Mouse (Mus musculus) cerebellum, adult 11 months (tissue): ENCODE measurements around the gene Dop1a.

Experiments used
- DNase-seq: peaks from one replicate; pipeline ENCODE4 v3.0.0; 2022

Gene Dop1a

DNA sequence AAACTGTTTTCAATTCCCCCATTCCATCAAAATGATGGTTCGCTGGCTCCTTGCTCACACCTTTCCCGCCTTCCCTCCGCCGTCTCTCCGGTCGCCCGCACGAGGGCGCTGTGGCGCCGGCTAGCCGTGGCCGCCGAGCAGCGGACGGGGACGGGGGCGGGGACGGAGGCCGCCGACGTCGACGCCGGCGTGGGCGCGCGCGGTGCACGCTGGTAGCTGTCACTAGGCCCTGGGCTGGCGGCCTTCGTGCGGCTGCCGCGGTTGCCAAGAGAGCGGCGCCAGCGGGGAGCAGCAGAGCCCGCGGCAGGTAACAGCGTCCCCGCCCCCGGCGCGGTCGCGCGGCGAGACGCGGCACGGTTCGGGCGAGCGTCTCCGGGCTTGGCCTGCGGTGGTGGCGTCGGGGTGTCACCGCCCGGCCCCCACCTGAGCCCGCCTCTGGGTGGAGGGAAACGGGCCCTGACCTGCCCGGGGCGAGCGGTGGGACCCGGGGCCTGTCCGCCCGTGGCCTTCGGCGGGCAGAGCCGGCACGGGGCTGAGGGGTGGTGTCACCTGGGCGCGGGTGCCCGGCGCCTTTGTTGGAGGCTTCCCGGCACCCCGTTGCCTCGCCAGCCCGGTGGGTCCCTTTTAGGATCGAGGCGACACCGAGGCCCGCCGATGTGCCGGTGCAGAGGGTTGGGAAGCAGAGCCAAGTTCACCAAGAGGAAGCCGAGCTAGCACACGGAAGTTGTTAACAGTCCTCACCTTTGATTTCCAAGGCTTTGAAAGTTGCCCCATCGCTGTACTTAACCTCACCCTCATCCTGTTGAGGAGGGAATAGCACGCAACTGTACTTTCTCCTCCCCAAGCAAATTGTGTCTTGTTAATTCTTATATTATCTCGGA lies at the start of gene Dop1a:
TSS of gene Dop1a (plus strand) at position 165 of the 881 bp plus-strand sequence.
- peak; percentile 91 for DNase-seq

DNA sequence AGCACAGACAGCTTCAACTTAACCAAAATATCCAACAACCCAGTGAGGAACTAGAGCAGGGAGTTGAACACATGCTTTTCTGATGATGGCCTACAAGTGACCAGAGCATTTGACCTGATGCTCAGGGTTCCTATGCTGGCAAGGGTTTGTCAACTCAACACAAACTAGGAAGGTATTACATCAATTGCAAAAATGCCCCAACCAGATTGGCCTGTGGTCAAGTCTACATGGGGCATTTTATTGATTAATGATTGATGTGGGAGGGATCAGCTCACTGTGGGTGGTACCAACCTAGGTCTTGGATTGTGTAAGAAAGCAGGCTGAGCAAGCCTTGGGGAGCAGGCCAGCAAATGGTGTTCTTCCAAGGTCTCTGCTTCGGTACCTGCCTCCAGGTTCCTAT lies 49.0 kb upstream of the Dop1a start:
- DNase-seq: no peak

DNA sequence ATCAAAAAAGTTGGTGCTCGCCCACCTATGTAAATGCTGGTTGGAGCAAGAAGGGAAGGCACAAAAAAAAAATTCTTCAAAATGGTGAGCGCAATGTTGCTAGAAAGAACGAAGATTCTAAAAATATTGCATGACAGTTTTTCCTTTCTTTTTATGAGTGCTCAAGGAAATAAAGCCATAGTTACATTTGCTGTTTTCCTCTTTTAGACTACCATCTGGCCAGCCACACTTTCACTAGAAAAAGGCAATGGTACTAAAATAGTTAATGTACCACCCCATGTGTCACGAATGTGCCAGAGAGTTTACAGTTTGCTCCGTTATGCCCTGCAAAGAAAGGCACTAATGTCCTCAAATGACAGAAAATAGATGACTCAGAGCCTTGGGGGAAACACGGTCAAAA lies 47.6 kb upstream of the Dop1a start:
- no peak for DNase-seq

DNA sequence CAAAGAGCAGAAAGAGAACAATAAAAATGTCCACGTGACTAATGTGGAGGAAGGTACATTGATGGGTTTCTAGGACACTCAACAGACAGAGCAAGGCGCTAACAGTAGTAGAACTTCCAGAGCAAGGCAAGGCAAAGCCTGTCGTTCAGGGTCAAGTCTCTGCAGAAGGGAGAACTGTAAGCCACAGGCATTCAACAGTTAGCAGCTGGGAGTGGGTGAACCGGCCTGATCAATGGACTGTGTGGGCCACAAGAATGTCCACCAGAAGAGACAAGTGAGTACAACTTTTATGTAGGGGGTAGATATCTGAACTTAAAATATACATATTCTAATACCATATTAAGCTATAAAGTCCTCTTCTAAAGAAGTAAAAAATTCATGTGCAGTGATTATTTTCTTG lies 43.6 kb upstream of the Dop1a start:
- DNase-seq: no peak

DNA sequence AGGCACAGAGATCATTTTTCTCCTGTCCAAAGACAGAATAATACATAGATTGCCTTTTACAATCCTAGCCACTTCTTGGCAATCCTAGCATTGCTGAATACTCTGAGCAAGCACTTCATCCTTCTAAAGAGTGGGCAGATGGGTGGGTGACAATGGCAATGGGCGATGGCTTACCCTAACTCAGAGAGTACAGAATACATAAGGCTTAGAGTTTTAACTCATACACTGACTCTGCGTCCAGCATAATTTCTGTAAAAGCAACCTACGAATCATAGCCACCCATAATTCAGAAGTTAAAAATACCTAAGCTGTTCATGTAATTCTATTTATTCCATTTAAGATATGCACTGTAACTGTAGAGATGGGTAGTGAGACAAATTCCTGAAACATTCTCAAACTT lies 31.4 kb upstream of the Dop1a start:
- no peak for DNase-seq

DNA sequence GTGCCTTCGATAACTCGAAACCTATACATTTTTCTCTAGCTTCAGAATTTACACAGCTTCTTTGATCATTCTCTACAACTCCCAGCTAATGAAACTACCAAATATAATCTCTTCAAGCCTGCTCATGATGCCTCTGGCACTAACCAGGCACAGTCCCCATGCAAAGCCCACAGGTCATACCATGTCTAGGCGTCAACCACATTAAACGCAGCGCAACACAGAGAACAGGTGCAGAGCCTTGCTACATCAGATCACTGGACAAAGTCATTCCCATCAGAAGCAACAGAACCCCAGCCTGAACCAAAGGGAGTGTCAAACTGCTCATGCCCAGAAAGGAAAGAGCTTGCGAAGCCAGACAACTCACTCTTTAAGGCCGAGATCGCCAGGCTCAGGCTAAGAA lies 30.3 kb upstream of the Dop1a start:
- no peak for DNase-seq

DNA sequence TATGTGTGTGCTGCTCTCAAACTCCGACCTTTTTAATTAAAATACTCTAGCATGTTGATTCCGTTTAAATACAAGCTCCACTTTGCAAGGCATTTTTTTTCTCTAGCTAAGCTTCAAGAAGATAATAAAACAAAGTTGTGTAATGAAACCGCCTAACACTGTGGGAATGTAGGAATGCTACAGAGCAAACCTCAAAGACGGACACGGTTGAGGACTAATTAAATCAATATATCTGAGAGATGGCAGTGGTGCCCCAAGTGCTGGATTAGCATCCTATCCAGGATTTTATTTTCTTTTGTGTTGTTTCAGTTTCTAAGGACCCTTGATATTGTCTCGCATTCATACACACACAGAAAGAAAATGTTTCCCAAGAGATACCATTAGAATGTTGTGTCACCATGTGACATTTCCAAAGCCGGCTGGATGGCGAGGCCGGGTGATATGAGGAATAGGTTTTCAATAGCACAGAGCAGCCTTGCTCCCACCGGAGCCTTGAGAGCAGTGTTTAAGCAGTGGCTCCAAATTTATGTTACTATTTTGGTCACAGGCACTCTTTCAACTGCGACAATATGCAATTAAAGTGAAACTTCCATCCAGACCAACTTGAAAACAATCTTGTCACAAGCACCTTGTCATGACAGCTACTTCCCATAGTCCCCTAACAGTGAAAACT lies 28.5 kb upstream of the Dop1a start:
- DNase-seq: no peak

DNA sequence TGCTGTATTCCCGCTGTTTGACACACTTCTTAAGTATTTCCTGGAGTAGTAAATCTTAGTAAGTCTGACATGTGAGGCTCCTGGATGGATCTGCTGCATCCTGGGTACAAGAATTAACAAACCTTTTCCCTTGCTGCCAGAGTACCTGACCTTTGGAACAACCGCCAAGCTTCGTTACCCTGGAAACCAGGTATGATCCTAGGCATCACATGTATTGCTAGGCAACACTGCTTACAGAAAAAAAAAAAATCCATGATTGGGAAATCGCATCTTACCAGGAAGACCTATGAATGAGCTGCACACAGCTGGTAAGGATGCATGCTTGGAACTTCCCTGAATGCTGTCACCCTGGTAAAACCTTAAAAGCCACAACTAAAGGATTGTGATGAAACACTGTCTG lies 24.7 kb upstream of the Dop1a start:
- DNase-seq: no peak

DNA sequence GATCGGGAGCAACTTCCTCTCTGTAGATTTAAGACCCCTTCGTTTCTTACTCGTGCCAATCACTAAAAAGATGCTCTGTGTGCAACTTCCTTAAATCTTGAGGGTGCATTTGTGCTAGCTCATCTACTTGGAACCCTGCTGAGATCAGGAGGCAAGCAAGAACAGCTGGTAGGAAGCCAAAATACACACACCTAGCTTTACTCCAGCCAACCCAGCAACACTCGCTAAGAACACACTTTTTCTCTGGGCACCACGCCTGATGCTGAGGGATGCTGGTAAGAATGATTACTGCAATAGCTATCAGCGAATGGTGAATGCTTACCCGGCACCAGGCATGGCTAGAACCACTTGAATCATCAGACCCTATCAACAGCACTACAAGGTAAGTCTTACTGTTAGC lies 20.1 kb upstream of the Dop1a start:
- DNase-seq: no peak

DNA sequence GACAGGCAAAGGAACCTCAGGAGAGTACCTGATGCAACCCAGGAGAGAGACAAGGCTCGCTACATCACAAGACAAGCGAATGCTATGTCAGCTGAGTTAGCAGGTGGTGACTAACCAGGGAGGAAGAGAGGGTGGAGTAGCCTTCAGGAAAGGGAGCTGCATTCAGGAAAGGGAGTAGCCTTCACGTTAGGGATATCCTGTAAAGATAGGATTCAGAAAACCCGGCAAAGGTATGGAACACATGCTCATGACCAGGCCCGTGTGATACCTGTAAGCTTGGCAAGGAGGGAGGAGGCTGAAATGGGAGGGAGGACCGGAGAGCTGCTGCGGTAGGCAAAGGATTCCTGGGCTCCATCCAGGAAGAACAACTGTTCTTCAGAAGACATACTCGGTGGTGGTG lies 19.5 kb upstream of the Dop1a start:
- no peak for DNase-seq

DNA sequence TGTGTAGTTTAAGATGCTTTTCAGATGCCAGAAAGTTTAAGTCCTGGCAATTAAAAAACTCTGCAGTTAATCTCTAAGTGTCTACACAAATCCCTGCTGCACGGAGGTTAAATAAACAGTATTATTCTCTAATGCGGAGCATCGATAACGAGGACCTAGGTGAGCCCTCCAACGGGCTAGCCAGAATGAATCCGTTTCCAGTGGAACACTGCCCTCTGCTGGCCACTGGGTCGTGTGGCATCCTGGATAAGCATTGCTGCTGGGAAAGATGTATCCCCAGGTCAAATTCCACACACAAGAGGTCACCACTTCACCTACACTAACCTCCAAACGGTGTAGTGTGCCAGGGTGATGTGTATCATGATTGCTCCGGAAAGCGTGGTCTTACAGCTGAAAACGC lies 17.4 kb upstream of the Dop1a start:
- DNase-seq: peak; percentile 78

DNA sequence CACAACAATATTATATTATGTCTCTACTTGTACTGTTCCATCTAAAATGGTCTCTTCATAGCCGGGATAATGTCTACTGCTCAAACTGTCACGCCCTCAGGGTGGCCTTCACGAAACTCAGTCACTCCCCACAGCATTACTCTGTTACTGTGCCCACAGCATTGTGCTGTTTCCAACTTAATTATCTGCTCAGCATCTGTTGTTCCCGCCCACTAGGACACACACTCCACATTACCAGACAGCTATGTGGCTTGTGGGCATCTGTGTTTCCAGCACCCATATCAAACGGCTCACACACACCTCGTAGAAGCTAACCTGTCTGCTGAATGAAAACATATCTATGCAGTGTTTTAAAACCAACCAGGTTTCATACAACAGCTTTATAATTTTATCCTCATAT lies 15.9 kb upstream of the Dop1a start:
- no peak for DNase-seq

DNA sequence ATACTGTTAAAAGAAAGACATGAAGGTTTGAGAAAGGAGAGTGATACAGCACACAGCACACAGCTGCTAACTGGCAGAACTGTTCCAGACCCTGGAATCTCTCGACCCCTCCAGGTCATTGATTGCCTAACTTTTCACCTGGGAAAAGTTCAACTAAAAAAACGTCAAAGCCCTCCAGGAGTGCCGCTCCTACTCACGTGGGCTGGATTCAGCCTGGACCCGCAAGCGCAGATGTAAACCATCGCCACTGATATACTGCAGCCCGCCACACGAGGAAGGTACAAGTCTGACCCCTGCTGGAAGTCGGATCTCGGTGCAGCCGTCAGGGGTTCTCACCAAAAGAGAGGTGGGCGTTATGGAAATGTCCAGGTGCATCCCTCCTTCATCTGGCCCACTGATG lies 15.3 kb upstream of the Dop1a start:
- peak; percentile 52 for DNase-seq

DNA sequence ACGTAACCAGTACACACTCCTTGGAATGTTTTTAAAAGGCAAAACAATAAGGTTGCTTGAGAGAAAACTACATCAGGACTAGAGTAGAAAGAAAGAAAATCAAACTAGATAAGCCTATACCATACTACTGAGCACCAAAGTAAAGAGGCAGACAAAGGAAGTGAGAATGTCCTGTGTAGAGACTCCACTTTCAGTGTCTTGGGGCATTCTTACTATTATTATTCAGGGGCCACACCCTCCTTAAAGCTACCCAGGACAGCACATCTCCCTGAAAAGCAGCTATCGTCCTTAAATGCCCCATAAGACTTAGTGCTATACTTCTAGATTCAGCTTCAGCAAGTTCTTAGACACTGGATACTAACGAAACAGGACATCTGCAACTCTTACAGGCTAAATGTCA lies 13.3 kb upstream of the Dop1a start:
- DNase-seq: no peak

DNA sequence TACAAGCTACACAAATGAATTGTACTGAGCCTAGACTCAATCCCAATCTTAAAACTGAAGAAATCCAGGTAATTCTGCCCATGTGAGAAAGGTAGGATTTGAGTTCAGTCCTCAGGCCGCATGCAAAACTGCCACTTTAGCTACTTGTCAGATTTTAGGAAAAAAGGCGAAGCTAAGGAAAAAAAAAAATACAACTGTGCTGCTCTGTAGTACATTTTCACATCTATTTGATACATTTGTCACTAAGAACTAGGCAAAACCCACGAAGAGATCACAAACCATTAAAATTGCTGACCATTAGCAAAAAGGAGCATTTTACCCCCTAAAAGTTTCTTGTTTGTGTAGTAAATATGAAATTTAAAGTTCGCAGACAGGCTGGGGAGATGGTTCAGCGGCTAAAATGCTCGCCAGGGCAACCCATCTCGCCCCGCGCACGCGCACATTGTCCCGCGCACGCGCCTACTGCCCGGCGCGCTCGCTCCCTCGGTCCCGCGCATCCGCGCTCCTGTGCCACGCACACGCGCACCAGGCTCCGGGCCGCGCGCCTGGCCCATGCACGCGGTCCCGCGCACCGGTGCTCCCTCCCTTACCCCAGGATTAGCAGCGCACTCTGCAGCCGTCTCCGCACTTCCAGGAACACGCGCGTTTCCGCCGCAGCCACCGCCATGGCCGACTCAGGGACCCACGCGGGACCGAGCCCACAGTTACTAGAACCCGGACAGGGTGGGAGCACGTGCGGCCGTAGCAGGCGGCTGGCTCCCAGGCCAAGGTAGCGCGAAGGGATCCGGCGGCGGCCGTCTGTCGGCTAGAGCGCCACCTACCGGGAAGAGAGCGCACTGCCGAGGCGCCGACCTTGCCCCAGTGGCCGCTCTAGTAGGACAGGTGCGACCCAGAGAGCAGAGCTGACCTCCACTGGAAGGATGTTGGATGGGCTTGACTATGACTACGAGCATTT lies 2.5 kb upstream of the Dop1a start, which contains the start of gene Ube2cbp:
TSS of gene Ube2cbp (minus strand) at position 800 of the 955 bp plus-strand sequence.
- DNase-seq: peak; percentile 92

DNA sequence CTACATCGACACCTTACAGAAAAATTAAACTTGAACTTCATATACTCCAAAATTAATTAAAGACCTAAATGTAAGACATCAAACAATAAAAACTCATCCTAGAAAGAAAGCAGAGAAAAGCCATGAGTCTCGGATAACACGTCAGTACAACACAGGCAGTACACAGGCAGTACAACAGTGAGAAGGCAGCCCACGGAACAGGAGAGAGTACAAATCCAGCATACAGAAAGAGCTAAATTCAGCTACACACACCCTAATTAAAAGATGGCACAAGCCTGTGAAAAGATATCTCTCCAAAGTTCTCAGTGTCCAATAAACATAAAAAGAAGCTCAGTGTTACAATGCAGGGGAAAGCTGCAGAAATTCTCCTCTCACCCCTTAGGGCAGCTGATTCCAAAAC lies 9.0 kb downstream of the Dop1a start:
- no peak for DNase-seq

DNA sequence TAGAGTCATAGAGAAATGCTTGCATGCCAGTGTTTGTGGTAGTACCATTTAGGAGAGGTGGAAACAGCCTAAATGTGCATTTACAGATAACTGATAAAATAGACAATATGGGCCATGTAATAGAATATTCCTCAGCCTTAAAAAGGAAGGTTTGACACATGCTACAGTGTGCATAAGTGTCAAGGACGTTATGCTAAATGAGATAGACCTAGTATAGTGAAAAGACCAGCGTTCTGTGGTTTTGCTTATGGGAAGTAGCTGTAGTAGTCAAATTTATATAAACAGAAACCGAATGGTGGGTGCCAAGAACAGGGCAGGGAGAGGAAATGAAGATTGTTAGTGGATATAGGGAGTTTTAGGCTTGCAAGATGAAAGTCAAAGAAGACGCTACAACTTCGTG lies 9.8 kb downstream of the Dop1a start:
- DNase-seq: no peak

DNA sequence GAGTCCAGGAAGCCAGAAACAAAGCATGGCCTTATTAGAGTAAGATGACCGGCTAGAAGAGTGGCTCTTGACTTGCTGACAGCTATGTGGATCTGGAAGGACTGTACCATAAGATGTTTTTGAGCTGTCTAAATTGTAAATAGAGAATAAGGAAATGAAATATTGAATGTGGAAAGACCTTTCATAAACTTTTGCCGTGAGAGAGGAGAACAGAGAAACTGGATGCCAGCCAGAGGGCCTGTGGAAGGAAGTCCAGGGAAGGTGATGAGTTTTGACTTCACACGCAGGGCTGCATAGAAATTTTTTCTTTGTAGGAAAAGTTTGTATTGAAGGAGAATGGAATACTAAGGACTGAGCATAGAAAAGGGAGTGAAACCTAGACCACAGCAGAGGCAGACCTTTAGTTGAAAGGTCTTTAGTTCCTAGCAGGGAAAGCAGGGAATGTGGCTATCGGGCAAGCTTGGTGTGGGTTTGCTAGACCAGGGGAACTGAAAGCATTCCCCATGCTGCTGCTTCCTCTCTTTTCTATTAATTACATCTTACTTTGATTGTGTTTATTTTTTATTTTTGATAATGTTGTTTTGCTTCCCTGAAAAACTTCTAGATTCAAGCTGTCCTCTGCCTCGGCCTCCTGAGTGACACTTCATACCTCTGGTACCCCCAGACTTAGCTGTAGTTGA lies 11.6 kb downstream of the Dop1a start:
- DNase-seq: no peak

DNA sequence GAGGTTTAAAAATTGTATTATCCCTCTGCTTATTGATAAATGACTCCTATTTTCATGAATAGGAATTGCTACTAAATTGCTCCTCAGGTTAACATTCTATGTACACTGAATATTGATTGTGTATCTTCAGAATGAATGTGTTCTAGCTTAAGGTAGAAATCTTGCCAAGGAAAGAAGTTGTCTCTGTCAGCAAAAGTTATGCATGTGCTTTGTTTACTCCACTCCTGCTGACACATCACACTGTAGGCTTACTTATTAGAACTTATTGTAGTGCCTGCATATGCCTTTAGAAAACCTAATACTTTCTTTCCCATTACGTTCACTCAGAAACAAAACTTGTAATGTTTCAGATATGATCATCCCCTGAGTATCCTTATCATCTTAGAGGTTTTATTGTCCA lies 15.3 kb downstream of the Dop1a start:
- no peak for DNase-seq

DNA sequence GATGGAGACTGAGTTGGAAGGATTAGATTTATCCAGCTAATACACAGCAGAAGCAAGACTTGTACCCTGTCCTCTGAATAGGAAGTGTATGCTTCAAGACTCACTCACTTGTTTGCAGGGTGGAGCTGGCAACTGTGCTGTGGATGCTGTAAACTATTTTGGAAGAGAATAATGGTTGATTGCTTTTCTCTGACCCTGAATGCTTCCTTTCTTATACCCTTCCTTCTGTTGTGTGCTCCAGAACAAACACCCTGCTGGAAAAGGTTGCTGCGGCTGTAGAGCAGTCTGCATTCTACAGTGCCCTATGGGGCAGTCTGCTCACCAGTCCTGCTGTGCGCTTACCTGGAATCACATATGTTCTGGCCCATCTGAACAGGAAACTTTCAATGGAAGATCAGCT lies 24.8 kb downstream of the Dop1a start:
- no peak for DNase-seq

DNA sequence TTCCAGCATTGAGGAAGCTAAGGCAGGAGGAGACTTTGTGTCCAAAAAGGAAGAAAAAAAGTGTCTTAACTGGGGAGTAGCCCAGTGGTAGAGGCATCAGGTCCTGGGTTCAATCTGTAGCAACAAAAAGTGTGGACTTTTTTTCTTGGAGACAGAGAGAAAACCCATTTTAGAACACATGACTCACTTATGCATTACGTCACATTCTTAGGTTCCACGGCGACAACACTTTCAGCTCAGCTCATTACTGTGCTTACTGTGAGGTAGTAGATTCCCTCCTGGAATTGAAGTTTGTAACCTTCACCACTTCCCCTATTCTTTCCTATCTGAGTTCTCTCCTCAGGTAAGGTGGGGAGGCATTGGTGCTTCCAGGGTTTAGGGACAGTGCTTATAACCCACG lies 29.3 kb downstream of the Dop1a start:
- DNase-seq: no peak

DNA sequence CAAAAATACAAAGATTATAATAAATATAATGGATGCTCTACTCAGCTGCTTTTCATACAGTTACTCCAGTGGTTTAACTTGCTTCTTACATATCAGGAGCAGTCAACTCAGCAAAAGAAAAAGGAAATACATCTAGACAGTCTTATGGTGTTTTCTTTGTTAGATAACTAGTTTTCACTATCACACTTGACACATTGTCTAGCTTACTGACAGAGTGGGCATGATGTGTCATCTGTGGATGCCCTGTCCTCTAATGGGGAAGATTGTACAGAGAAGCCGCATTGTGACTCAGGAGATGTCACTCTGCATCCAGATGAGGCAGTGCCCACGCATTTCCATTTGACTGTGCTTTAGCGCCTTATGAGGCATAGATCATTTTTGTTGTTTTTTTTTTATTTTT lies 32.1 kb downstream of the Dop1a start:
- no peak for DNase-seq

DNA sequence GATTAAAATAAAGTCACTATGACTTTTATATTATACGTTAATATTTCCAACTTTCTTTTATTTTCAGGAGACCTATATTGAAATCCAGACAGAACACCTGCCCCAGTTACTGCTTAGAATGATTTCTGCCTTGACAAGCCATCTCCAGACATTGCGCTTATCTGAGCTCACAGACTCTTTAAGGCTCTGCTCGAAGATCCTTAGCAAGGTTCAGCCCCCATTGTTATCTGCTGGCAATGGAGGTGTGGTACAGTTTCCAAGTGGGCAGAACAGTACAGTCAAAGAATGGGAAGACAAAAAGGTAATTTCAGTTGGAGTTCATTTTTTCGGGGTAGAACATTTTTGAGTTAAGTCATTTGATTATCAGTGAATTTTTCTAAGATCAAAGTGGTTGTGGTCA lies 40.5 kb downstream of the Dop1a start:
- DNase-seq: no peak
